Mouse (Mus musculus): ENCODE data around the gene Nudt19. TPM values are rescaled to one million over a fixed set of nuclear protein-coding genes. Genes with fewer than 3 reads are reported as not detected.

The Nudt19 gene
- total RNA-seq, 2 experiments from 2014 or later = 74.6 to 83.4 TPM

DNA sequence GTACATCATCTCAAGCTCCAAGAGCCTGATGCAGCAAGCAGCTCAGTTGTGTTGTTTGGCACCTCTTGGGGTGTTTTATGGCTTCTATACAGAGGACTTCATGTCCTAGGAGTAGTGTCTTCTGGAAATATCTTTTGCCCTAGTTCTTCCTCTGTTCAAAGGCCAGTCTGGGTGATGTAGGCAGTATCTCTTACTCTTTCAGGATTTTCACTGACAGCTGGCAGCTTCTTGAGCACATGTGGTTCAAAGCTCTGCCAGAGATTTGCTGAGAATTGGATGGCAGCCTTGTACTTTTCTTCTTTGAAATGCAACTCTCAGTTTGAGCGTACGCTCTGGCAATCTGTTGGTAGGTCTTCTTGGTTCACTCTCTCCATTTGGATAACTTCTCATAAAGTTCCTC lies 58.6 kb downstream of the Nudt19 start:
- DNase-seq = no peak
- intact Hi-C loops (cut with DNase I) = no loop called here

Other genes with a start within 250 kb of the Nudt19 start
- gene Gpatch1, start 237.9 kb downstream of the Nudt19 start, total RNA-seq (2021) = 10 to 100 TPM in 1 of 2 experiments, 1 to 10 TPM in 1; 9.2 to 12.1 TPM
- 1 to 10 TPM; 3.5 to 5.6 TPM for gene Rhpn2, start 222.1 kb downstream of the Nudt19 start, total RNA-seq (2021)
- 1 to 10 TPM; 3.8 to 4.6 TPM for gene Faap24, start 159.5 kb downstream of the Nudt19 start, total RNA-seq (2021)
- 10 to 100 TPM; 16.0 to 18.4 TPM for gene Cep89, start 159.3 kb downstream of the Nudt19 start, total RNA-seq (2021)
- gene Slc7a9, start 107.5 kb downstream of the Nudt19 start, total RNA-seq (2021) = not detected
- gene Tdrd12, start 18.6 kb downstream of the Nudt19 start, total RNA-seq (2021) = 1 to 10 TPM in 1 of 2 experiments, under 1 TPM in 1; 0.60 to 1.3 TPM
- under 1 TPM; 0.10 to 0.12 TPM for gene Rgs9bp, start 29.3 kb upstream of the Nudt19 start, total RNA-seq (2021)
- gene Ankrd27, start 29.9 kb upstream of the Nudt19 start, total RNA-seq (2021) = 10 to 100 TPM; 15.6 to 16.4 TPM
- 100 to 1,000 TPM; 101 to 104 TPM for gene Pdcd5, start 91.2 kb upstream of the Nudt19 start, total RNA-seq (2021)
- gene Dpy19l3, start 198.2 kb upstream of the Nudt19 start, total RNA-seq (2021) = 1 to 10 TPM; 8.9 to 9.0 TPM
- gene Zfp507, start 246.7 kb upstream of the Nudt19 start, total RNA-seq (2021) = 10 to 100 TPM; 19.4 to 21.5 TPM

Data from heart, postnatal 10 days (tissue).